Mouse (Mus musculus) stomach, embryonic 16.5 days (tissue): Measurements from ENCODE around the gene Zfp664. TPM values are rescaled to one million over a fixed set of nuclear protein-coding genes. Genes with fewer than 3 reads are reported as not detected.

Experiments
- ATAC-seq: fragments of 200-750 bp; cut with Nextera tagmentation; 2 replicates; pipeline ENCODE4 v1.8.0; 2017; ENCODE audit warnings: moderate number of reproducible peaks, moderate TSS enrichment; ENCODE audit not compliant: insufficient read depth, low FRiP score
- H3K27ac ChIP-seq: fragments of 300-500 bp; sonication (generic); 2 replicates; pipeline ENCODE4 v1.5.1; 2014; ENCODE audit warnings: low read length
- H3K27me3 ChIP-seq: fragments of 300-500 bp; sonication (generic); 2 replicates; pipeline ENCODE4 v1.6.1; 2014; ENCODE audit warnings: low read length, control low read depth, mixed read lengths; ENCODE audit not compliant: control insufficient read depth, insufficient read depth
- H3K36me3 ChIP-seq: fragments of 300-500 bp; sonication (generic); 2 replicates; pipeline ENCODE4 v1.6.1; 2014; ENCODE audit warnings: low read length; ENCODE audit not compliant: control insufficient read depth, insufficient read depth
- H3K4me1 ChIP-seq: fragments of 300-500 bp; sonication (generic); 2 replicates; pipeline ENCODE4 v1.6.1; 2014; ENCODE audit warnings: low read length, control low read depth, mixed read lengths; ENCODE audit not compliant: control insufficient read depth, insufficient read depth
- H3K4me2 ChIP-seq: fragments of 300-500 bp; sonication (generic); 2 replicates; pipeline ENCODE4 v1.6.1; 2014; ENCODE audit warnings: low read depth, low read length, mixed read lengths
- H3K4me3 ChIP-seq: fragments of 300-500 bp; sonication (generic); replicated peaks from 2 replicates; pipeline ENCODE4 v1.5.1; 2014; ENCODE audit warnings: mild to moderate bottlenecking, low read length
- H3K9ac ChIP-seq: fragments of 300-500 bp; sonication (generic); 2 replicates; pipeline ENCODE4 v1.6.1; 2014; ENCODE audit warnings: low read length
- H3K9me3 ChIP-seq: fragments of 300-500 bp; sonication (generic); replicated peaks from 2 replicates; pipeline ENCODE4 v1.6.1; 2016; ENCODE audit warnings: low read length, control low read depth; ENCODE audit not compliant: control insufficient read depth
- WGBS: fragments of 180-500 bp; shearing (Covaris S2); extraction: QIAGEN DNeasy Blood & Tissue Kit; methylation state at CpG from one replicate; pipeline ENCODE4 v1.1.7; 2014; 5-methylcytosine and 5-hydroxymethylcytosine counted together
- polyA plus RNA-seq: library from polyadenylated mRNA; unstranded; fragments of >200 nt; fragmentation: Nextera tagmentation; extraction: Ambion mirVana; gene quantifications from 2 replicates; pipeline ENCODE4 v1.2.1, GENCODE M21; 2015

Gene Zfp664
- polyA plus RNA-seq, 1 experiment from 2014 or later: 43.6 TPM

DNA sequence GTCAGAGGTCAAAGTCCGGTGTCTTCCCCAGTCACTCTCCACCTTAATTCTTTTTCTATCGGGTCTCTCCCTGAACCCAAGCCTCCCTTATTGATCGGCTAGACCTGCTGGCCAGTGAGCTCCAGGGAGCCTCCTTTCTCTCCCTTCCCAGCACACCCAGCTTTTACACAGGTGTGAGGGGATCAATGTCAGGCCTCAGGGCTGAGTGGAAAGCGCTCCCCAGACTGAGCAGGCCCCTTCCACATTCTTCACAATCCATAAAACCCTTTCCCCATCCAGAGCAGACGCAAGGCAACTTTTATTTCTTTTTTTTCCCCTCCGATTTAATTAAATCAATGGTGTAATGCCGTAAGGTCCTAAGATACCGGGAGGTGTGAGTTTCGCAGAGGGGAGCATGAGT is 68.1 kb downstream of the Zfp664 start:
- Histone ChIP-seq H3K4me3 (no peak overlapping the region), H3K36me3 (no peaks in the 10 kb centered on the region), H3K4me2 (no peak overlapping the region), H3K4me1 (no peaks in the 10 kb centered on the region), H3K27me3 (no peaks in the 10 kb centered on the region), H3K9ac (no peak overlapping the region), H3K9me3 (no peaks in the 10 kb centered on the region), H3K27ac (no peak overlapping the region)
- WGBS: 65% methylated on average over 9 of the region's 9 CpGs
- ATAC-seq: no peak

DNA sequence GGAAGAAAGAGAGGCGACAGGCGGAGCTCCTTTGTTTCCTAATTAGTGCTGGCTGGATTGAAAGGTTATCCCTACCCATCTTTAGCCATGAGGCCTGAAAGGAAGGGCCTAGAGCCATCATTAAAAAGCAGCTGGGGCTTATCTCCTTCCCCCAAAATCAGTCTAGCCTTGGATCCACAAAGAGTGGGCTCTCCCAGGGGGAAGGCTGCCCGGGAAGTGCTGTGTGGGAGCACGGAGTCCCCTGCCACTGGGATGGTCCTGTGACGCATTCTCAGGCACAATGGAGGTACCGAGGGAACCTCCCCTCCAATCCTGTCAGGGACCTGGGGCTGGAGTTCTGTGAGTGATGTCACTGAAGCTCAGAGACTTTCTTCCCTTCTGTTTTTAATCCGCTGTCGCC is 68.6 kb downstream of the Zfp664 start:
- Histone ChIP-seq H3K4me2 (no peak overlapping the region), H3K4me1 (no peaks in the 10 kb centered on the region), H3K27me3 (no peaks in the 10 kb centered on the region), H3K9me3 (no peaks in the 10 kb centered on the region), H3K9ac (no peak overlapping the region), H3K36me3 (no peaks in the 10 kb centered on the region), H3K27ac (no peak overlapping the region), H3K4me3 (no peak overlapping the region)
- no peak for ATAC-seq
- WGBS: 49% methylated on average over 8 of the region's 8 CpGs

DNA sequence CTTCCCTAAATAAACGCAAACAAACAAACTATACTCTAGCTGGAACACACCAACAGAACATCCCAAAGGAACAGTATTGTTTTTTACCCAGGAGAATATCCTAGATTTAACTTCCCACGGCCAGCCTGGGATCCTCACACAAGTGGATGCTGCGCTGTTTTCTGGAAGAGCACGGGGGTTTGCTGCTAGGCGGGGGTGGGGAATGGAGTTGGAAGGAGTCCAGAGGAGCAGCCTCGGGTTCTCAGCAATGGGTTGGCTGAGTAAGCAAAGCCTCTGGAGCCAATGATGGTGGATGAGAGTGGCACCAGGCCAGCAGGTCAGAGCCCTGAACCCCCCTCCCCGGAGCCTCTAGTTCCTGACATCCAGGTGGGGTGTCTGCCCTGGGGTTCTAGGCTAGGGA is 72.1 kb downstream of the Zfp664 start:
- WGBS: 49% methylated on average over 7 of the region's 7 CpGs
- H3K27ac ChIP-seq: no peak overlapping the region
- ATAC-seq: no peak

DNA sequence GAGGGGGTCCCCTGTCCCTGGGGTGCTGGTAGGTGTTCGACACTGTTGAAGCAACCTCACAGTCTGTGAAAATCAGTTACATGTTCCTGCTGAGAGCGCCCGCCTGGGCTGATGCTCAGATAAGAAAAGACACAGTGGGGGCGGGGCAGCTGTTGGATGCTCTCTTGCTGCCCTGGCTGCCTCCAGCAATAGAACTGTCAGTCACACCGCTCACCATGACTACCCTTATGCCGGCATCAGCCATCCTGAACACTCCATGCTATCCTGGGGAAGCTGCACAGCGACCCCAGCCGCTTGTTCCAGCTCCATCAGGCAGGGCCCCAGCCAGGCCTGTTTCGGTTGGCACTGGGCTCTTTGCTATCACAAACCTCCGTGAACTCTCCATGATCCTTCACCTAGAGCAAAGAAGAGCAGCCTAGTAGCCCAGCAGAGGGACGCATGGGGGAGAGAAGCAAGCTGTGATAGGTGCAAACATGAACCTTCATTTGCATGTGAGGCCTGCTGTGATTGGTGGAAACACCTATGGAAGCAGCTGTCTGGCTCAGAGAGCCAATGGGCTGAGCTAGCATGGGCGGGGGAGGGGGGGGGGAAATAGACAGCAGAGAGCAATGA is 80.8 kb downstream of the Zfp664 start:
- Histone ChIP-seq H3K4me1 (no peaks in the 10 kb centered on the region), H3K9ac (no peak overlapping the region), H3K27me3 (no peaks in the 10 kb centered on the region), H3K27ac (no peak overlapping the region), H3K4me3 (no peak overlapping the region), H3K36me3 (no peaks in the 10 kb centered on the region), H3K4me2 (no peak overlapping the region), H3K9me3 (no peaks in the 10 kb centered on the region)
- WGBS: 86% methylated on average over 12 of the region's 12 CpGs
- no peak for ATAC-seq

More for the DNA sequence above, 72.1 kb downstream of the Zfp664 start:
- H3K9ac ChIP-seq: no peak overlapping the region
- H3K36me3 ChIP-seq: no peaks in the 10 kb centered on the region
- H3K9me3 ChIP-seq: no peaks in the 10 kb centered on the region
- no peaks in the 10 kb centered on the region for H3K27me3 ChIP-seq
- no peaks in the 10 kb centered on the region for H3K4me1 ChIP-seq
- H3K4me2 ChIP-seq: no peak overlapping the region
- no peak overlapping the region for H3K4me3 ChIP-seq

DNA sequence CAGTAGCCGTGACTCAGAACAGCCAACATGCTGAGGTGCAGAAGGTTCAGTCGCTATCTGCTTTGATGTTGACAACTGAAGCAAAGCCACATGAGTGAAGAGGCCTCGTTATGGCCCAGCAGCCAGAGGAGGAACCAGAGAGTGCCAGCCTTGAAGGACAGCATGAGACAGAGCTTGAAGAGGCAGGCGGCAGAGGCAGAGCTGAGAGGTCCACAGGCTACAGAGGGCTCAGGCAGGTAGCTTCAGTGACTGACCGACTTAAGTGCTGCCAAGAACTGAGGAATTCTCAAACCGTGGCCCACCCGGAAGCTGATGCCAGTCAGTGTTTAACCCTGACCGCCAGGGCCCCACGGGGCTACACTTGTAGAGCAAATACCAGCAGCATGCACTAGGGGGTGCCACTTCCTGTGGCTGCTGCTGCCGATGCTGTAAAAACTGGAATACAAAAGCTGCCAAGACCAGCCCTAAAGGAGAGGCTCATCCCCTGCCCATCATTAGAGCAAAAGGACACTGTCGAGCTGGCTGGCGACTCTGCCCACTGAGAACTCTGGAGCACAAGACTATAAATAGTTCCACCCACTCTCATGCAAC is 81.4 kb downstream of the Zfp664 start:
- Histone ChIP-seq H3K27ac (no peak overlapping the region), H3K27me3 (no peaks in the 10 kb centered on the region), H3K36me3 (no peaks in the 10 kb centered on the region), H3K9me3 (no peaks in the 10 kb centered on the region), H3K9ac (no peak overlapping the region), H3K4me1 (no peaks in the 10 kb centered on the region), H3K4me2 (no peak overlapping the region), H3K4me3 (no peak overlapping the region)
- 59% methylated on average over 12 of the region's 12 CpGs for WGBS
- no peak for ATAC-seq

DNA sequence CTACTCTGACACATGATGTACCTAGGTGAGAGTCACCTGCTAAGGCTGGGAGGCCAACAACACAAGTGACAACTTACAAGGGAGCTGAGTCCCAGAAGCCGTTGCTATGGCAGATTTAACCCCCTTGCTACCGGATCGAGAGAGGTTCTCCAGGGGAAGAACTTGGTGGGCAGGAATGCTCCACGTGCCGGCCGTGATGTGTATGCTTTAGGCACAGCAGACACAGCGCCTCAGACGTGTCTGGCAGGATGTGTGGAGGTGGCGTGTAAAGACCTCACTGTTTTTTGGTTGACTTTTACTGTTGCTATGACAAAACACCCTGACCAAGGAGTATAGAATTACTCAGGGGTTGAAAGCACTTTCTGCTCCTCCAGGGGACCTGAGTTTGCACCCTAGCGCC is 81.9 kb downstream of the Zfp664 start:
- WGBS: 72% methylated on average over 10 of the region's 10 CpGs
- Histone ChIP-seq H3K4me3 (no peak overlapping the region), H3K36me3 (no peaks in the 10 kb centered on the region), H3K27me3 (no peaks in the 10 kb centered on the region), H3K4me1 (no peaks in the 10 kb centered on the region), H3K27ac (no peak overlapping the region), H3K4me2 (no peak overlapping the region), H3K9me3 (no peaks in the 10 kb centered on the region), H3K9ac (no peak overlapping the region)
- no peak for ATAC-seq

DNA sequence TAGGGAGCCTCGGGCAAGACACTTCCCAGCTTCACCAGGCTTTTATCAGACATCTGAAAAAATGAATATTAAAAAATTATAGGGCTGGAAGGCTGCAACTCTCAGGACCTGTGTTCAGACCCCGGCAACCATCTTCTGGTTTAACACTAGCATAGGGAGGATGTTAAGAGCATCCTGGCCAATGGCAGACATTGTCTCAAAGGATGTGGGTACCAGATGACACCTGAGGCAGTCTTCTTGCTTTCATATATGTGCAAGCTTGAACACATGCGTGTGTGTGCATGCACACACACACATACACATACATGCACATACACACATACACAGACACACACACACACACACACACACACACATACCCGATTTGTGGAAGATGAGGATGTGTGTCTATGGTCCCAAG is 82.6 kb downstream of the Zfp664 start:
- H3K4me2 ChIP-seq: no peak overlapping the region
- no peaks in the 10 kb centered on the region for H3K36me3 ChIP-seq
- H3K27me3 ChIP-seq: no peaks in the 10 kb centered on the region
- H3K9me3 ChIP-seq: no peaks in the 10 kb centered on the region
- no peak overlapping the region for H3K27ac ChIP-seq
- no peak overlapping the region for H3K9ac ChIP-seq
- ATAC-seq: no peak
- no peak overlapping the region for H3K4me3 ChIP-seq
- H3K4me1 ChIP-seq: no peaks in the 10 kb centered on the region
- 81% methylated on average over 4 of the region's 4 CpGs for WGBS

DNA sequence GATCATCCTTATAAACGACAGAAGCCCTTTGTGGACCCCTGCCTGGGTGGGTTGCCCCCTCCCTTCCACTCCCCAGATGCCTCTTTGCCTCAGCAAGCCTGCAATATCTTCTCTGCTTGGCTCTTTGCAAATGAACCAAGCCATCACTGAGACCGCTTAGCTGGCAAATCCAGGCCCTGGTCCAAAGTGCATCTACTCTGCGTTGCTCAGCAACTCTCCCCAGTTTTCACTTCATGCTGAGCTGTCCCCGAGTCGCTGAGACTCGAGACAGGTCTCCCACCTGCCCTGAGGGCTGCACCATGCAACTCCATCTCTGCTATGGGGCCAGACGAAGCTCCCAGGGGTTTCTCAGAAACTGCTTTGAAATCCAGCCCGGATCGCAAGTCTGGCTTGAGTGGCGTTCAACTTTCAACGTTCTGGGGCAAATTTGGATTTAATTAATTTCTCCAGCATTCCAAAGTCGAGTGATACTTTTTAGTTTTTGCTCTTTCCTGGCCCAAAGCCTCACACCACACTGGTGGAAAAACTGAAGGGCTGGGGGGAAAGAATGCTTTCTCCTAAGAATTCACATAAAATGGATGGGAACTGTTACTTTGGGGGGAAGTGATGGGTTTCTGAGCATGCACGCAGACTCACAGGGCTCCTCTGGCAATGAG is 88.3 kb downstream of the Zfp664 start:
- Histone ChIP-seq H3K4me1 (no peaks in the 10 kb centered on the region), H3K36me3 (no peaks in the 10 kb centered on the region), H3K9me3 (no peaks in the 10 kb centered on the region), H3K4me3 (no peak overlapping the region), H3K9ac (no peak overlapping the region), H3K27ac (no peak overlapping the region), H3K4me2 (no peak overlapping the region), H3K27me3 (no peaks in the 10 kb centered on the region)
- 56% methylated on average over 13 of the region's 13 CpGs for WGBS
- ATAC-seq: no peak

DNA sequence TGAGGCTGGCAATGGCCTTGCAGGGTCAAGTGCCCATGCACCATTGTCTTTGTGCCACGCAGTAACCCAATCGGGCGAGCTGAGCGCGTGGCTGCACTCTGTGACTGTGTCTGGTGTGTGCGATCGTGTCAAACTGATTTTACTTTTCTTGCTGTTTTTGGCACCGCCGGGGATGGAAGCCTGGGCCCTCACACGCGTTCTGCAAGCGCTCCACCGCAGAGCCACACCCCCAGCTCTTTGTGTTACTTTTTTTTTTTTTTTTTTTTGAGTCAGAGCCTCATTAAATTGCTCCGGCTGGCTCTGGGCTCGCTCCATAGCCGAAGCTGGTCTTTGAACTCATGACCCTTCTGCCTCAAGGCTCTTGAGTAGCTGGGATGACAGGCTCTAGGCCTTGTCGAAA is 88.8 kb downstream of the Zfp664 start:
- Histone ChIP-seq H3K27me3 (no peaks in the 10 kb centered on the region), H3K4me1 (no peaks in the 10 kb centered on the region), H3K9me3 (no peaks in the 10 kb centered on the region), H3K9ac (no peak overlapping the region), H3K4me2 (no peak overlapping the region), H3K27ac (no peak overlapping the region), H3K4me3 (no peak overlapping the region), H3K36me3 (no peaks in the 10 kb centered on the region)
- 78% methylated on average over 17 of the region's 17 CpGs for WGBS
- ATAC-seq: no peak
